In genomic region chr13:51697455-51697854, GRCm38 (mm10) we compare ENCODE assay signal across 19 mouse cellular contexts. TPM values are rescaled to one million over a fixed set of nuclear protein-coding genes. Genes with fewer than 3 reads are reported as not detected.
DNase-seq lines count a peak whose midpoint lies in the region; ATAC-seq and TF ChIP-seq lines count a peak whose summit lies in the region.
"Had no signal": no experiment of that assay in that cellular context is flagged by ENCODE, and none has a peak within 500 bp of the region (broad histone marks: within the 10 kb centered on the region; RNA-seq: fewer than 3 reads in every experiment).

No protein-coding gene starts in this region.

- no peaks in the 10 kb centered on the region for H3K27me3 ChIP-seq in hindbrain, postnatal 0 days (ENCODE audit: insufficient read depth, low read length)
- no peaks in the 10 kb centered on the region for H3K27me3 ChIP-seq in hindbrain, embryonic 14.5 days (ENCODE audit: control insufficient read depth, insufficient read depth, low read length)
- no peaks in the 10 kb centered on the region for H3K27me3 ChIP-seq in embryonic facial prominence, embryonic 15.5 days
- H3K27me3 ChIP-seq: hindbrain, embryonic 12.5 days had no signal

- H3K4me3 ChIP-seq in gastrocnemius, adult 2 months = no peak overlapping the region
- no peak overlapping the region for H3K4me3 ChIP-seq in hindbrain, postnatal 0 days (ENCODE audit: low read length)
- H3K4me3 ChIP-seq in hindbrain, embryonic 14.5 days (replicated peaks; ENCODE audit: low read length) = no peak overlapping the region
- H3K4me3 ChIP-seq in embryonic facial prominence, embryonic 15.5 days (replicated peaks) = no peak overlapping the region
- H3K4me3 ChIP-seq: hindbrain, embryonic 12.5 days had no signal

- no peak for TF ChIP-seq CTCF in gastrocnemius, adult 2 months (IDR thresholded peaks at IDR 0.05)
- no peak for TF ChIP-seq CTCF in hindbrain, postnatal 0 days (IDR thresholded peaks at IDR 0.05; ENCODE audit: low read depth)

- no peak overlapping the region for H3K9ac ChIP-seq in hindbrain, postnatal 0 days (replicated peaks; ENCODE audit: low read length)
- no peak overlapping the region for H3K9ac ChIP-seq in hindbrain, embryonic 14.5 days
- no peak overlapping the region for H3K9ac ChIP-seq in embryonic facial prominence, embryonic 15.5 days
- H3K9ac ChIP-seq: hindbrain, embryonic 12.5 days had no signal

- 0 out of 2 replicates have a peak, but pooled peaks have one; percentile 41 for ATAC-seq in hindbrain, postnatal 0 days
- ATAC-seq in hindbrain, embryonic 14.5 days (ENCODE audit: low FRiP score) = no peak
- ATAC-seq in embryonic facial prominence, embryonic 15.5 days (ENCODE audit: insufficient number of reproducible peaks, low FRiP score, low TSS enrichment, low read depth) = 0 out of 2 replicates have a peak, but pooled peaks have one; percentile 18
- ATAC-seq in megakaryocyte progenitor cell, adult 5-6 weeks (replicated peaks; ENCODE audit: poor library complexity) = peak; percentile 49
- ATAC-seq: activated CD4-positive, CD25-positive, alpha-beta regulatory T cell, adult 4 months; intestine, embryonic 16.5 days had no signal

- peaks cover 3% of the 10 kb centered on the region; the same call in 1 of the 2 replicates for H3K36me3 ChIP-seq in hindbrain, postnatal 0 days (ENCODE audit: insufficient read depth, low read length)
- H3K36me3 ChIP-seq in hindbrain, embryonic 14.5 days (replicated peaks; ENCODE audit: control insufficient read depth, insufficient read depth) = peaks cover 4% of the 10 kb centered on the region; the same call in 1 of the 2 replicates
- H3K36me3 ChIP-seq in embryonic facial prominence, embryonic 15.5 days = peaks cover 3% of the 10 kb centered on the region; the same call in 1 of the 2 replicates

- no peaks in the 10 kb centered on the region for H3K4me1 ChIP-seq in hindbrain, postnatal 0 days (ENCODE audit: insufficient read depth, low read length)
- no peaks in the 10 kb centered on the region for H3K4me1 ChIP-seq in hindbrain, embryonic 14.5 days (replicated peaks; ENCODE audit: control insufficient read depth, insufficient read depth, low read length)
- H3K4me1 ChIP-seq in embryonic facial prominence, embryonic 15.5 days = no peaks in the 10 kb centered on the region
- H3K4me1 ChIP-seq: hindbrain, embryonic 12.5 days had no signal

- no peak for DNase-seq in gastrocnemius, adult 2 months
- no peak for DNase-seq in gastrocnemius, postnatal 14 days
- DNase-seq in hindbrain, postnatal 0 days (ENCODE audit: low spot score) = no peak
- DNase-seq in hindbrain, embryonic 14.5 days (ENCODE audit: low spot score) = no peak
- no peak for DNase-seq in layer of hippocampus, adult 11-12 months (ENCODE audit: low spot score)
- DNase-seq in thymus, adult 18-20 months = no peak
- DNase-seq: adrenal gland, postnatal 36 days; cerebellum, adult 9-11 months; embryo, embryonic 11 days; gastrocnemius, postnatal 36 days; layer of hippocampus, adult 9-11 months; right cerebral cortex, adult 18-20 months; spleen, adult 18-20 months; thymus, postnatal 4 days had no signal

- intact Hi-C loops in gastrocnemius, adult 2 months (cut with DNase I) = no loop called here
- intact Hi-C loops in gastrocnemius, postnatal 14 days (cut with DNase I; ENCODE audit: low total_unique reads) = no loop called here

- no peaks in the 10 kb centered on the region for H3K9me3 ChIP-seq in hindbrain, postnatal 0 days (ENCODE audit: low read length)
- H3K9me3 ChIP-seq in hindbrain, embryonic 14.5 days (ENCODE audit: control insufficient read depth, low read length) = no peaks in the 10 kb centered on the region
- no peaks in the 10 kb centered on the region for H3K9me3 ChIP-seq in embryonic facial prominence, embryonic 15.5 days (replicated peaks)
- H3K9me3 ChIP-seq: hindbrain, embryonic 12.5 days had no signal

- H3K27ac ChIP-seq in gastrocnemius, adult 2 months = peak overlapping the region; percentile 29
- H3K27ac ChIP-seq in hindbrain, postnatal 0 days = no peak overlapping the region
- H3K27ac ChIP-seq in hindbrain, embryonic 14.5 days = no peak overlapping the region
- H3K27ac ChIP-seq in embryonic facial prominence, embryonic 15.5 days (replicated peaks) = no peak overlapping the region
- H3K27ac ChIP-seq: hindbrain, embryonic 12.5 days had no signal

- WGBS in hindbrain, postnatal 0 days = 77% methylated on average over 6 of the region's 6 CpGs
- 81% methylated on average over 6 of the region's 6 CpGs for WGBS in hindbrain, embryonic 14.5 days
- WGBS in embryonic facial prominence, embryonic 15.5 days = 78% methylated on average over 6 of the region's 6 CpGs

- no peak overlapping the region for H3K4me2 ChIP-seq in hindbrain, postnatal 0 days (ENCODE audit: low read depth, low read length)
- no peak overlapping the region for H3K4me2 ChIP-seq in hindbrain, embryonic 14.5 days (replicated peaks)
- no peak overlapping the region for H3K4me2 ChIP-seq in embryonic facial prominence, embryonic 15.5 days (replicated peaks)
- H3K4me2 ChIP-seq: hindbrain, embryonic 12.5 days had no signal

RNA-seq across cellular contexts. Expression of gene Secisbp2, which starts 46.0 kb away (rescaled TPM):
- 10 to 100 TPM; 11.1 to 11.7 TPM for total RNA-seq in gastrocnemius, adult 2 months (2021)
- 1 to 10 TPM; 8.6 to 9.5 TPM for total RNA-seq in gastrocnemius, postnatal 14 days (2021)
- total RNA-seq in hindbrain, postnatal 0 days (2014; rRNA removed) = 13.7 and 15.0 TPM in 2 replicates
- 20.1 and 21.8 TPM in 2 replicates for polyA plus RNA-seq in hindbrain, postnatal 0 days (2015; fragmentation: Nextera tagmentation; extraction: Ambion mirVana)
- 27.2 and 28.3 TPM in 2 replicates for polyA plus RNA-seq in hindbrain, embryonic 14.5 days (2014; fragmentation: Nextera tagmentation; extraction: Ambion mirVana)
- 31.6 and 35.1 TPM in 2 replicates for polyA plus RNA-seq in embryonic facial prominence, embryonic 15.5 days (2015; fragmentation: Nextera tagmentation; extraction: Ambion mirVana)
- total RNA-seq in megakaryocyte progenitor cell, adult 5-6 weeks (2015) = 13.9 and 15.9 TPM in 2 replicates
- total RNA-seq in megakaryocyte progenitor cell, adult 5-6 weeks (2017) = 24.6 and 25.0 TPM in 2 replicates

RNA-seq across cellular contexts. Expression of gene Cks2, which starts 52.4 kb away (rescaled TPM):
- total RNA-seq in gastrocnemius, adult 2 months (2021) = not detected
- 1 to 10 TPM; 6.8 to 7.1 TPM for total RNA-seq in gastrocnemius, postnatal 14 days (2021)
- 40.0 and 41.0 TPM in 2 replicates for total RNA-seq in hindbrain, postnatal 0 days (2014; rRNA removed)
- polyA plus RNA-seq in hindbrain, postnatal 0 days (2015; fragmentation: Nextera tagmentation; extraction: Ambion mirVana) = 58.6 and 69.4 TPM in 2 replicates
- 52.4 and 52.6 TPM in 2 replicates for polyA plus RNA-seq in hindbrain, embryonic 14.5 days (2014; fragmentation: Nextera tagmentation; extraction: Ambion mirVana)
- polyA plus RNA-seq in embryonic facial prominence, embryonic 15.5 days (2015; fragmentation: Nextera tagmentation; extraction: Ambion mirVana) = 228 and 250 TPM in 2 replicates
- total RNA-seq in megakaryocyte progenitor cell, adult 5-6 weeks (2015) = 499 and 603 TPM in 2 replicates
- 233 and 253 TPM in 2 replicates for total RNA-seq in megakaryocyte progenitor cell, adult 5-6 weeks (2017)

Comparison
In these comparisons a context has a peak if more than half of its experiments do, and no peak if none do; other contexts are left out.
1. RNA of gene Cks2, which starts 52.4 kb away (total RNA-seq): 233 to 603 TPM in megakaryocyte progenitor cell, adult 5-6 weeks, 40.0 to 41.0 TPM in hindbrain, postnatal 0 days and 6.8 to 7.1 TPM in gastrocnemius, postnatal 14 days; not detected in gastrocnemius, adult 2 months; every median in the first group is over 4 times any median in the second.